27 mouse cellular contexts compared by ENCODE assay signal in the genomic region with DNA sequence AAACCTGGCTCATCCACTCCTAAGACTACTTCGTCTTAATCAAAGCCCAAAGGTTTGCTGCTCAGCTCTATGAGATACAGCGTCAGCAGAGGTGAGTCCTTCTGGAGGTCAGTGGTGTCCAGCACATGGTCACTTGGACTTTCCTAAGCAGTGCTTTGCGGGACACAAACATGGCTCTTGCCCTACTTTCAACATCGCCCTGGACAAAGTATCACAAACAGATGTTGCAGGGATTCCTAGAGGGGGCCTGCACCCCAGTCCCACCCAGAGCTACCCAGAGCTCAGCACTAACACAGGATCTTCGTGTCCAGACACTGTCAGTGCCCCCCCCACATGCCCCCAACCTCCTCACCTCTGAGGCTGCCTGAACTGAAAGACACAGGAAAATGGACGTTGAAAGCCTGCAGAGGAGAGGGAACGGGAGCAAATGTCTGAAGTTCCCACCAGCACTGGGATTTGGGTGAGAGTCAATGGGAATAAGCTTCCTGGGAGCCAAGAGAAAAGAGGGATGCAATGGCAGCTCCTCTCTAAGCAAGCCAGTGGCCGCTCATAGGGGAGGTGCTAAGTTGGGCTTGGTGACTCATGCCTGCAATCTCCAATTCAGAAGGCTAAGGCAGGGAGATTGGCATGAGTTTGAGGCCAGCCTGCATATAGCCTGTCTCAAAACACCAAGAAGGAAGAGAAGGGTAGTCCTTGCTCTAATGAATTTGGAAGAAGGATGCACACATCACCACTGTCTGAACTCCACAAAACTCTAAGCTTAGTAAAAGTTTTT. TPM values are rescaled to one million over a fixed set of nuclear protein-coding genes. Genes with fewer than 3 reads are reported as not detected.
DNase-seq lines count a peak whose midpoint lies in the region; ATAC-seq and TF ChIP-seq lines count a peak whose summit lies in the region.
"Had no signal": no experiment of that assay in that cellular context is flagged by ENCODE, and none has a peak within 500 bp of the region (broad histone marks: within the 10 kb centered on the region; RNA-seq: fewer than 3 reads in every experiment).

No protein-coding gene starts in this region.

- no peaks in the 10 kb centered on the region for H3K9me3 ChIP-seq in heart, embryonic 12.5 days (replicated peaks)
- H3K9me3 ChIP-seq in midbrain, embryonic 11.5 days (ENCODE audit: control insufficient read depth, low read length): no peaks in the 10 kb centered on the region
- no peaks in the 10 kb centered on the region for H3K9me3 ChIP-seq in midbrain, embryonic 16.5 days (replicated peaks; ENCODE audit: control insufficient read depth, low read length, poor library complexity, severe bottlenecking)
- no peaks in the 10 kb centered on the region for H3K9me3 ChIP-seq in heart, postnatal 0 days (replicated peaks; ENCODE audit: control insufficient read depth, low read length)
- H3K9me3 ChIP-seq: embryonic facial prominence, embryonic 12.5 days; forebrain, embryonic 12.5 days; hindbrain, embryonic 12.5 days; limb, embryonic 10.5 days; midbrain, embryonic 12.5 days had no signal

- 0 out of 2 replicates have a peak overlapping the region, but pooled peaks have one; percentile 14 for H3K27ac ChIP-seq in heart, embryonic 12.5 days (ENCODE audit: poor library complexity, severe bottlenecking)
- H3K27ac ChIP-seq in midbrain, embryonic 11.5 days (ENCODE audit: low read depth, low read length): no peak overlapping the region
- H3K27ac ChIP-seq in midbrain, embryonic 16.5 days (ENCODE audit: low read length): no peak overlapping the region
- H3K27ac ChIP-seq in heart, postnatal 0 days (ENCODE audit: low read depth): peak overlapping the region; percentile 32
- H3K27ac ChIP-seq: embryonic facial prominence, embryonic 12.5 days; forebrain, embryonic 12.5 days; gastrocnemius, adult 2 months; hindbrain, embryonic 12.5 days; limb, embryonic 10.5 days; midbrain, embryonic 12.5 days; stomach, postnatal 0 days had no signal

- intact Hi-C loops in left cerebral cortex, postnatal 36 days (cut with DNase I): no loop called here

- H3K9ac ChIP-seq in heart, embryonic 12.5 days: no peak overlapping the region
- H3K9ac ChIP-seq in midbrain, embryonic 11.5 days (ENCODE audit: low read length): no peak overlapping the region
- H3K9ac ChIP-seq in midbrain, embryonic 16.5 days (ENCODE audit: low read depth, low read length): no peak overlapping the region
- no peak overlapping the region for H3K9ac ChIP-seq in heart, postnatal 0 days (replicated peaks; ENCODE audit: low read depth, low read length)
- H3K9ac ChIP-seq: embryonic facial prominence, embryonic 12.5 days; forebrain, embryonic 12.5 days; hindbrain, embryonic 12.5 days; midbrain, embryonic 12.5 days had no signal

- H3K4me3 ChIP-seq in heart, embryonic 12.5 days: no peak overlapping the region
- H3K4me3 ChIP-seq in midbrain, embryonic 11.5 days (ENCODE audit: low read depth, low read length): no peak overlapping the region
- no peak overlapping the region for H3K4me3 ChIP-seq in midbrain, embryonic 16.5 days (ENCODE audit: low read depth, low read length)
- no peak overlapping the region for H3K4me3 ChIP-seq in heart, postnatal 0 days (ENCODE audit: low read depth, low read length)
- H3K4me3 ChIP-seq: embryonic facial prominence, embryonic 12.5 days; erythroblast, embryonic 14.5 days; forebrain, embryonic 12.5 days; gastrocnemius, adult 2 months; hindbrain, embryonic 12.5 days; limb, embryonic 10.5 days; midbrain, embryonic 12.5 days had no signal

- H3K27me3 ChIP-seq in heart, embryonic 12.5 days (replicated peaks): peaks cover 15% of the 10 kb centered on the region
- H3K27me3 ChIP-seq in midbrain, embryonic 11.5 days (ENCODE audit: control insufficient read depth, insufficient read depth, low read length): peaks cover 19% of the 10 kb centered on the region
- peaks cover 11% of the 10 kb centered on the region for H3K27me3 ChIP-seq in midbrain, embryonic 16.5 days (ENCODE audit: control insufficient read depth, insufficient read depth, low read depth, low read length)
- peaks cover 9% of the 10 kb centered on the region for H3K27me3 ChIP-seq in heart, postnatal 0 days (ENCODE audit: control insufficient read depth, insufficient read depth, low read length)

- ATAC-seq in heart, embryonic 12.5 days (ENCODE audit: insufficient number of reproducible peaks, low FRiP score): no peak
- no peak for ATAC-seq in midbrain, embryonic 11.5 days (ENCODE audit: low FRiP score)
- ATAC-seq in midbrain, embryonic 16.5 days: no peak
- ATAC-seq in heart, postnatal 0 days (ENCODE audit: insufficient read depth, low read depth): no peak
- ATAC-seq: CD4-positive, CD25-positive, alpha-beta regulatory T cell, adult 4 months; intestine, postnatal 0 days had no signal

- H3K4me2 ChIP-seq in heart, embryonic 12.5 days: no peak overlapping the region
- no peak overlapping the region for H3K4me2 ChIP-seq in midbrain, embryonic 11.5 days
- no peak overlapping the region for H3K4me2 ChIP-seq in midbrain, embryonic 16.5 days (ENCODE audit: low read length)
- H3K4me2 ChIP-seq in heart, postnatal 0 days (ENCODE audit: low read depth, low read length): no peak overlapping the region
- H3K4me2 ChIP-seq: embryonic facial prominence, embryonic 12.5 days; forebrain, embryonic 12.5 days; hindbrain, embryonic 12.5 days; midbrain, embryonic 12.5 days had no signal

- no peak for TF ChIP-seq EP300 in heart, postnatal 0 days (IDR thresholded peaks at IDR 0.05; ENCODE audit: low read depth)

- DNase-seq in adrenal gland, adult 2 months: peak; percentile 76
- DNase-seq in adrenal gland, postnatal 25 days: no peak
- no peak for DNase-seq in heart, postnatal 4 days
- DNase-seq in midbrain, embryonic 11.5 days (ENCODE audit: low spot score, missing footprints): peak; percentile 31
- DNase-seq in heart, postnatal 0 days (ENCODE audit: low spot score): no peak
- no peak for DNase-seq in left cerebral cortex, postnatal 36 days (ENCODE audit: low spot score in 2 of 2)
- DNase-seq: cerebellum, adult 2 months; gastrocnemius, adult 2 months; liver; lung, adult 2 months; lung, postnatal 14 days; right cerebral cortex, postnatal 14 days; thymus, adult 2 months; thymus, postnatal 4 days had no signal

- 74% methylated on average over 8 of the region's 8 CpGs for WGBS in heart, embryonic 12.5 days
- WGBS in midbrain, embryonic 11.5 days: 84% methylated on average over 8 of the region's 8 CpGs
- 79% methylated on average over 8 of the region's 8 CpGs for WGBS in midbrain, embryonic 16.5 days
- 77% methylated on average over 8 of the region's 8 CpGs for WGBS in heart, postnatal 0 days

- peaks cover 53% of the 10 kb centered on the region for H3K4me1 ChIP-seq in heart, embryonic 12.5 days (replicated peaks)
- peaks cover 11% of the 10 kb centered on the region for H3K4me1 ChIP-seq in midbrain, embryonic 11.5 days (ENCODE audit: control insufficient read depth, insufficient read depth, low read length)
- H3K4me1 ChIP-seq in midbrain, embryonic 16.5 days (ENCODE audit: control insufficient read depth, insufficient read depth, low read length): peaks cover 11% of the 10 kb centered on the region
- H3K4me1 ChIP-seq in heart, postnatal 0 days (ENCODE audit: control insufficient read depth, insufficient read depth): peaks cover 26% of the 10 kb centered on the region

- no peaks in the 10 kb centered on the region for H3K36me3 ChIP-seq in heart, embryonic 12.5 days
- no peaks in the 10 kb centered on the region for H3K36me3 ChIP-seq in midbrain, embryonic 11.5 days (ENCODE audit: control insufficient read depth, insufficient read depth, low read length)
- no peaks in the 10 kb centered on the region for H3K36me3 ChIP-seq in midbrain, embryonic 16.5 days (ENCODE audit: control insufficient read depth, insufficient read depth, low read length)
- H3K36me3 ChIP-seq in heart, postnatal 0 days (replicated peaks; ENCODE audit: control insufficient read depth, insufficient read depth, low read length): no peaks in the 10 kb centered on the region
- H3K36me3 ChIP-seq: embryonic facial prominence, embryonic 12.5 days; forebrain, embryonic 12.5 days; hindbrain, embryonic 12.5 days; limb, embryonic 10.5 days; midbrain, embryonic 12.5 days had no signal

- no peak for TF ChIP-seq CTCF in heart, postnatal 0 days (IDR thresholded peaks at IDR 0.05; ENCODE audit: low read depth)

RNA-seq across cellular contexts. Expression of gene Slc35f6, which starts 21.2 kb away (rescaled TPM):
- 10 to 100 TPM; 49.0 to 50.9 TPM for total RNA-seq in adrenal gland, adult 2 months (2021)
- polyA plus RNA-seq in adrenal gland, adult 2 months (2012; rRNA removed): 140 and 145 TPM in 2 replicates
- total RNA-seq in adrenal gland, postnatal 25 days (2021): 51.4 and 52.6 TPM in 2 replicates
- 21.4 and 24.9 TPM in 2 replicates for polyA plus RNA-seq in heart, embryonic 12.5 days (2016; fragmentation: Nextera tagmentation; extraction: Ambion mirVana)
- 10 to 100 TPM; 35.1 to 38.5 TPM for total RNA-seq in heart, postnatal 4 days (2021)
- polyA plus RNA-seq in midbrain, embryonic 11.5 days (2014; fragmentation: Nextera tagmentation; extraction: Ambion mirVana): 22.6 and 28.4 TPM in 2 replicates
- 32.3 and 33.0 TPM in 2 replicates for polyA plus RNA-seq in midbrain, embryonic 16.5 days (2015; fragmentation: Nextera tagmentation; extraction: Ambion mirVana)
- total RNA-seq in heart, postnatal 0 days (2014; rRNA removed; ENCODE audit: low replicate concordance): 61.3 and 86.8 TPM in 2 replicates
- polyA plus RNA-seq in heart, postnatal 0 days (2015; fragmentation: Nextera tagmentation; extraction: Ambion mirVana): 30.5 and 31.7 TPM in 2 replicates
- 10 to 100 TPM; 38.5 to 38.7 TPM for total RNA-seq in left cerebral cortex, postnatal 36 days (2021)

RNA-seq across cellular contexts. Expression of gene Kcnk3, which starts 38.5 kb away (rescaled TPM):
- 1,000 to 10,000 TPM; 1,225 to 1,281 TPM for total RNA-seq in adrenal gland, adult 2 months (2021)
- polyA plus RNA-seq in adrenal gland, adult 2 months (2012; rRNA removed): 6,176 and 11,313 TPM in 2 replicates
- total RNA-seq in adrenal gland, postnatal 25 days (2021): 1,220 and 1,477 TPM in 2 replicates
- polyA plus RNA-seq in heart, embryonic 12.5 days (2016; fragmentation: Nextera tagmentation; extraction: Ambion mirVana): 45.1 and 46.2 TPM in 2 replicates
- total RNA-seq in heart, postnatal 4 days (2021): 100 to 1,000 TPM; 145 TPM
- polyA plus RNA-seq in midbrain, embryonic 11.5 days (2014; fragmentation: Nextera tagmentation; extraction: Ambion mirVana): 0.27 and 0.50 TPM in 2 replicates
- 6.1 and 6.6 TPM in 2 replicates for polyA plus RNA-seq in midbrain, embryonic 16.5 days (2015; fragmentation: Nextera tagmentation; extraction: Ambion mirVana)
- 55.5 and 70.0 TPM in 2 replicates for total RNA-seq in heart, postnatal 0 days (2014; rRNA removed; ENCODE audit: low replicate concordance)
- polyA plus RNA-seq in heart, postnatal 0 days (2015; fragmentation: Nextera tagmentation; extraction: Ambion mirVana): 36.4 and 45.3 TPM in 2 replicates
- total RNA-seq in left cerebral cortex, postnatal 36 days (2021): 10 to 100 TPM; 21.1 to 21.3 TPM
- total RNA-seq: megakaryocyte progenitor cell, adult 5-6 weeks; neutrophil, adult 5-6 weeks had no signal
- polyA plus RNA-seq: erythroblast, embryonic 14.5 days had no signal

RNA-seq across cellular contexts. Expression of gene Cenpa, which starts 40.1 kb away (rescaled TPM):
- total RNA-seq in adrenal gland, adult 2 months (2021): 1 to 10 TPM; 5.1 to 6.4 TPM
- 10.9 and 14.5 TPM in 2 replicates for polyA plus RNA-seq in adrenal gland, adult 2 months (2012; rRNA removed)
- 15.1 and 19.2 TPM in 2 replicates for total RNA-seq in adrenal gland, postnatal 25 days (2021)
- 264 and 282 TPM in 2 replicates for polyA plus RNA-seq in heart, embryonic 12.5 days (2016; fragmentation: Nextera tagmentation; extraction: Ambion mirVana)
- 100 to 1,000 TPM; 141 to 145 TPM for total RNA-seq in heart, postnatal 4 days (2021)
- 398 and 399 TPM in 2 replicates for polyA plus RNA-seq in midbrain, embryonic 11.5 days (2014; fragmentation: Nextera tagmentation; extraction: Ambion mirVana)
- 22.6 and 30.5 TPM in 2 replicates for polyA plus RNA-seq in midbrain, embryonic 16.5 days (2015; fragmentation: Nextera tagmentation; extraction: Ambion mirVana)
- total RNA-seq in heart, postnatal 0 days (2014; rRNA removed; ENCODE audit: low replicate concordance): 87.9 and 158 TPM in 2 replicates
- 128 and 158 TPM in 2 replicates for polyA plus RNA-seq in heart, postnatal 0 days (2015; fragmentation: Nextera tagmentation; extraction: Ambion mirVana)
- total RNA-seq in left cerebral cortex, postnatal 36 days (2021): 1 to 10 TPM; 6.0 TPM

Comparison
In these comparisons a context has a peak if more than half of its experiments do, and no peak if none do; other contexts are left out.
1. DNase-seq: peak in adrenal gland, adult 2 months (single experiment) and midbrain, embryonic 11.5 days (single experiment); none in adrenal gland, postnatal 25 days (single experiment), heart, postnatal 4 days (single experiment), heart, postnatal 0 days (single experiment) and left cerebral cortex, postnatal 36 days (0 of 2).
2. H3K27ac ChIP-seq: peak in heart, embryonic 12.5 days (single experiment) and heart, postnatal 0 days (single experiment); none in midbrain, embryonic 11.5 days (single experiment) and midbrain, embryonic 16.5 days (single experiment).